Mouse (Mus musculus) telencephalon, adult 2 months (tissue): ENCODE data around the gene Ptgs2.

Source experiments
- DNase-seq: peaks from one replicate; pipeline ENCODE4 v3.0.0-alpha.2; 2011; ENCODE audit warnings: low read depth, low spot score

The Ptgs2 gene

GRCm38 (mm10) chr1:150147272-150147671 is 47.4 kb downstream of the Ptgs2 start:
- DNase-seq: no peak

DNA sequence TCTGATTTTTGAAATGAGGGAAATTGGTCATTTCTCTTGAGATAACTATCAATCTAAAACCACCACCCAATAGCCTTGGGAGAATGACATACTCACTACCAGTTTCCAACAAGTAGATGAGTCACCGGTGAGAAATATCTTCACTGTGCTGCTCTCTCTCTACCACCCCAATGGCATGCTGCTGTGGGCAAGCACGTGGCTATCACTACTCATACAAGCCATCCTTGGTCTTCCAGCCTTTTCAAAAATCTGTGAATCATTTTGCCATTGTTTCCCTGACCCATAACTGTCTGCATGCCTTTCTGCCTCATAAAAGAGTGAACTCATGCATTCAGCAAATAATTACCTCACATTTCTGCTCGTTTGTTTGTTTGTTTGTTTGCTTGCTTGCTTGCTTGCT is 51.6 kb downstream of the Ptgs2 start:
- no peak for DNase-seq
